Mouse (Mus musculus): Measurements from ENCODE around the gene Best1.

Gene Best1

DNA sequence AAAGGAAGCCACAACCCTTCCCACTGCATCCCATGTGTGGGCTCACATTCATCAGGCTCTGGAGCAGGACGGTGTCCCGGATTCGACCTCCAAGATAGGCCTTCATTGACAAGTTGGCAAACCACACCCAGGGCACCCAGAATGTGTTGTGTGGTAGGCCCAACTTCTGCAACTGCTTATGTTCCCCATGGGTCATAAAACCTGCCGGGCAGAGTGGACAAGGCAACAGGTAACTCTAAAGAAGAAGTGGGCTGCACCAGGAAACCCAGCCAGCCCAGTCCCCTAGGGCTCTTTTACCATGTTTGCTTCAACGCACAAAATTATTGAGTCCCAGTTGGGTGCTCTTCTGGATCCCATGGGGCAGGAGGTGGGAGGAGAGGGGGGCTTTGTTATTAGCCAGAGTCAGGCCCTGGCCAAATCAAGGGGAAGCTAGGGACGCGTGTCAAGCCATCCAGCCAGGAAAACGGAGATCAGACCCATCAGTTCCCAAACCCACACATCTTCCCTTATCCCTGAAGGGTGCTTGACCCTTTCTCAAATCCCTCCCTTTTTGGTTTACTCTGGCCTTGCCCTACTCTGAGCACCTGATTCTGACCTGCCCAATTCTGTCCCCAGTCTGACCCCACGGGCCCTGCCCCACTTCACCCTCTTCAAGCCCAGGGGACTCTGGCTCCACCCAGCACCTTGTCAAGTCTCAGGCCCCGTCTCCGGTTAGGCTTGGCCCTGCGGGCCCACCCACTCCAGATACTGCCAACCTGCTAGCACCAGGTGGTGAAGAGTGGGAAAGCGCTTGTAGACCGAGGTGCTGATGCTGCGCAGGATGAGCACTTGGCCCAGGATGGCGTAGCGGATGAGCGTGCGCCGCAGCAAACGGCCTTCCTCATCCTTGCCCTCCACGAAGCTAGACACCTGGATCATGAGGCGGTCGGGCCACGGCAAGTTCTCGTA is 9.1 kb downstream of the Best1 start:
- Histone ChIP-seq H3K4me3 (replicated peaks; ENCODE audit: low read length) (peak overlapping the region; percentile 78), H3K4me1 (replicated peaks; ENCODE audit: low read depth, low read length) (peaks cover 26% of the 10 kb centered on the region)
- TF ChIP-seq CTCF (conservative IDR thresholded peaks at IDR 0.05; ENCODE audit: low read length) (no peak), NANOG (IDR thresholded peaks at IDR 0.05; ENCODE audit: borderline replicate concordance, low read length) (no peak), POU5F1 (IDR thresholded peaks at IDR 0.05; ENCODE audit: borderline replicate concordance, low read length) (no peak)

DNA sequence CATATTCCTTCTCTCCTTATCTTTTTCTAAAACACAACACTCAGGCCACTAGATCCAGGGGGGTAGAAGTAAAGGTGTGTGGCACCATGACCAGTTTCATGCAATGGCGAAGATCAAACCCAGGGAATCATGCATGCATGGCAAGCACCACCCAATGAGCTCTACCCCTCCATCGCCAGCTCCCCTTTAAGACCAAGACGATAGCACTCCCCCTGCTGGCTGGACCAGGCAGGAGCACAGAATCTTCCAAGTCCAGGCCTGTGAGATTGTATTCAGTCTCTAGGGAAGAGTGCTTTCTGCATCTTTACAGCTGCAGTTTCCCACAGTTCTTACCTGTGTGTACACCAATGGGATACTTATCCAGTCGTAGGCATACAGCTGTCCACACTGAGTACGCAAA is 10.1 kb downstream of the Best1 start:
- Histone ChIP-seq H3K4me3 (replicated peaks; ENCODE audit: low read length) (no peak overlapping the region), H3K27me3 (ENCODE audit: insufficient read depth, low read length) (peaks cover 7% of the 10 kb centered on the region; the same call in 1 of the 2 replicates), H3K4me1 (replicated peaks; ENCODE audit: low read depth, low read length) (peaks cover 30% of the 10 kb centered on the region), H3K9me3 (ENCODE audit: low read length) (no peaks in the 10 kb centered on the region), H3K36me3 (ENCODE audit: insufficient read depth, low read length) (0 out of 2 replicates have a peak, but pooled peaks cover under 1% of the 10 kb centered on the region)
- no peak for TF ChIP-seq NANOG (IDR thresholded peaks at IDR 0.05; ENCODE audit: borderline replicate concordance, low read length)
- TF ChIP-seq POU5F1 (IDR thresholded peaks at IDR 0.05; ENCODE audit: borderline replicate concordance, low read length): no peak
- peak; percentile 83 for TF ChIP-seq CTCF (conservative IDR thresholded peaks at IDR 0.05; ENCODE audit: low read length)

More for the DNA sequence above, 9.1 kb downstream of the Best1 start:
- peaks cover 7% of the 10 kb centered on the region; the same call in 1 of the 2 replicates for H3K27me3 ChIP-seq (ENCODE audit: insufficient read depth, low read length)
- no peaks in the 10 kb centered on the region for H3K9me3 ChIP-seq (ENCODE audit: low read length)
- no peaks in the 10 kb centered on the region for H3K36me3 ChIP-seq (ENCODE audit: insufficient read depth, low read length)

GRCm38 (mm10) chr19:9989884-9990256 is 11.6 kb downstream of the Best1 start:
- TF ChIP-seq POU5F1 (IDR thresholded peaks at IDR 0.05; ENCODE audit: borderline replicate concordance, low read length) (no peak), CTCF (conservative IDR thresholded peaks at IDR 0.05; ENCODE audit: low read length) (no peak), NANOG (IDR thresholded peaks at IDR 0.05; ENCODE audit: borderline replicate concordance, low read length) (no peak)
- no peaks in the 10 kb centered on the region for H3K9me3 ChIP-seq (ENCODE audit: low read length)
- peaks cover 7% of the 10 kb centered on the region; the same call in 1 of the 2 replicates for H3K27me3 ChIP-seq (ENCODE audit: insufficient read depth, low read length)
- peaks cover 14% of the 10 kb centered on the region for H3K36me3 ChIP-seq (ENCODE audit: insufficient read depth, low read length)
- H3K4me3 ChIP-seq (replicated peaks; ENCODE audit: low read length): no peak overlapping the region
- peaks cover 37% of the 10 kb centered on the region for H3K4me1 ChIP-seq (replicated peaks; ENCODE audit: low read depth, low read length)

DNA sequence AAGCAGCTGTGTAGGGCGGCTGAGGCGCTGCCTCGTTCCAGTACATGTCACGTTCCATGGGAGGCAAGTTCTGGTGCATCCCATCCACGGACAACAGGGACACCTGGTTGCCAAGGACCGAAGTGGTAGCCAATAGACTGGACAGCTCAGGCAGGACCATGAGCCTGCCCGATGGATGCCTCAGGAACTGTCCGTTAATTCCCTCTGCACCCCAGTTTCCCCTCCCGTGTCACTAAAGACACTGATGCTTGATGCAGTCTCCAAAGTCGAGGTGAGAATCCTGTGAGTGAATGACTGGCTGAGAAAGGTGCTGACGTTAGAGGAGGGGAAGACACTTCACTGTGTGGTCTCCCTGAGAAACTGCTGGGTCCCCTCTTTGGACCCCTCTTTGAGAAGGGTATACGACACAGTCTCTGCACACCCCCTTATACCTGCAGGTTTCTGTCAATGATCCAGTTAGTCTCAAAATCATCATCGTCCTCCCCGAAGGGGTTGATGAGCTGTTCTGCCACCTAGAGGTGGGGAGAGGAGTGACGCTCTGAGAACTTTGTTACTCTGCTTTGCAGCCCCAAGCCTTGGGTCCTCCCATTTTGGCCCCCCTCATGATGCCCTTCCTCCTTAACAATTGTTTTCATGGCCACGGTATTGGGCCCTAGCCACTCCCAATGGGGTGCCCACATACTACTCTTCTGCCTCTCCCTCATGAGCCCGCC is 12.1 kb downstream of the Best1 start:
- Histone ChIP-seq H3K27me3 (ENCODE audit: insufficient read depth, low read length) (peaks cover 7% of the 10 kb centered on the region; the same call in 1 of the 2 replicates), H3K9me3 (ENCODE audit: low read length) (no peaks in the 10 kb centered on the region), H3K36me3 (ENCODE audit: insufficient read depth, low read length) (peaks cover 20% of the 10 kb centered on the region), H3K4me3 (replicated peaks; ENCODE audit: low read length) (no peak overlapping the region), H3K4me1 (replicated peaks; ENCODE audit: low read depth, low read length) (peaks cover 42% of the 10 kb centered on the region)
- peak; percentile 58 for TF ChIP-seq CTCF (conservative IDR thresholded peaks at IDR 0.05; ENCODE audit: low read length)
- no peak for TF ChIP-seq POU5F1 (IDR thresholded peaks at IDR 0.05; ENCODE audit: borderline replicate concordance, low read length)
- no peak for TF ChIP-seq NANOG (IDR thresholded peaks at IDR 0.05; ENCODE audit: borderline replicate concordance, low read length)

DNA sequence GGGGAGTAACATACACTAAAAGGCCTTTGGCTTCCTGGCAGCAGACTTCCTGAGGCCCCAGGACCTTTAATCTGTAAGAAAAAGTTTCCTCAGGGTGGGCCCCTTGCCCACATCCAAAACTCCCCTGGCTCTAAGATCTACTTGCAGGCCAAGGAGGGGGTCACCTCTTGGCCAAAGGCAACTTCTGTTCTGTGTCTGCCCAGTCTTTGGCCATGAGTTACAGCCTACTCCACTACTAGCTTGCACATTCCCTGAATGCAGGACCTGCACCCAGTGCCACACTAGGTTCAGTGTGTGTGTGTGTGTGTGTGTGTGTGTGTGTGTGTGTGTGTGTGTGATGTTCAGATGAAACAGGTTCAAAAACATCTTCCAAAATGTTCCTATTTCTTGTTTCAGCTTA is 13.8 kb downstream of the Best1 start:
- Histone ChIP-seq H3K4me3 (replicated peaks; ENCODE audit: low read length) (no peak overlapping the region), H3K27me3 (ENCODE audit: insufficient read depth, low read length) (peaks cover 7% of the 10 kb centered on the region; the same call in 1 of the 2 replicates), H3K4me1 (replicated peaks; ENCODE audit: low read depth, low read length) (peaks cover 47% of the 10 kb centered on the region), H3K36me3 (ENCODE audit: insufficient read depth, low read length) (peaks cover 32% of the 10 kb centered on the region), H3K9me3 (ENCODE audit: low read length) (no peaks in the 10 kb centered on the region)
- TF ChIP-seq POU5F1 (IDR thresholded peaks at IDR 0.05; ENCODE audit: borderline replicate concordance, low read length) (no peak), CTCF (conservative IDR thresholded peaks at IDR 0.05; ENCODE audit: low read length) (no peak), NANOG (IDR thresholded peaks at IDR 0.05; ENCODE audit: borderline replicate concordance, low read length) (no peak)

DNA sequence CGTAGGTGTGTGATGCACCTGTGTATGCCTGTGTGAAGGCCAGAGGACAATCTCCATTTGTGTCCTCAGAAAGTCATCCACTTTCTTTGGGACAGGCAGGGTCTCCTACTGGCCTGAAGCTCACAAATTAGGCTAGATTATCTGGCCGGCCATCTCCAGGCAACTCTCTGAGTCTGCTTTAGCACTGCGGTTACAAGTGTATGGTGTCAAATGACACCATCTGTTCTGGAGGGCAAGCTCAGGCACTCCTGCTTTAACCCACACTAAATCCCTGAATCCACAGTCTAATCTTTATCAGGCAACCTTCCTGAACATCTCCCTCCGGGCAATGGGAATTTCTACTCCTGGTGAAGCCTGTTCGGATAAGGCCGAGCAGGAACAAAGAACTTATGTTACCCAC is 14.2 kb downstream of the Best1 start:
- Histone ChIP-seq H3K27me3 (ENCODE audit: insufficient read depth, low read length) (peaks cover 4% of the 10 kb centered on the region; the same call in 1 of the 2 replicates), H3K9me3 (ENCODE audit: low read length) (no peaks in the 10 kb centered on the region), H3K4me3 (replicated peaks; ENCODE audit: low read length) (no peak overlapping the region), H3K4me1 (replicated peaks; ENCODE audit: low read depth, low read length) (peaks cover 44% of the 10 kb centered on the region), H3K36me3 (ENCODE audit: insufficient read depth, low read length) (peaks cover 32% of the 10 kb centered on the region)
- no peak for TF ChIP-seq CTCF (conservative IDR thresholded peaks at IDR 0.05; ENCODE audit: low read length)
- TF ChIP-seq NANOG (IDR thresholded peaks at IDR 0.05; ENCODE audit: borderline replicate concordance, low read length): no peak
- TF ChIP-seq POU5F1 (IDR thresholded peaks at IDR 0.05; ENCODE audit: borderline replicate concordance, low read length): no peak

GRCm38 (mm10) chr19:9985900-9986421 is 15.5 kb downstream of the Best1 start:
- Histone ChIP-seq H3K4me1 (replicated peaks; ENCODE audit: low read depth, low read length) (peaks cover 49% of the 10 kb centered on the region), H3K4me3 (replicated peaks; ENCODE audit: low read length) (no peak overlapping the region), H3K9me3 (ENCODE audit: low read length) (no peaks in the 10 kb centered on the region), H3K36me3 (ENCODE audit: insufficient read depth, low read length) (peaks cover 32% of the 10 kb centered on the region), H3K27me3 (ENCODE audit: insufficient read depth, low read length) (peaks cover 4% of the 10 kb centered on the region; the same call in 1 of the 2 replicates)
- TF ChIP-seq NANOG (IDR thresholded peaks at IDR 0.05; ENCODE audit: borderline replicate concordance, low read length): no peak
- TF ChIP-seq CTCF (conservative IDR thresholded peaks at IDR 0.05; ENCODE audit: low read length): no peak
- TF ChIP-seq POU5F1 (IDR thresholded peaks at IDR 0.05; ENCODE audit: borderline replicate concordance, low read length): no peak

All from E14TG2a.4 (cell line).